Mouse (Mus musculus) heart, adult 2 months (tissue): ENCODE measurements at regions not wholly inside any gene's neighbourhood (a gene's known extent, or its start where the extent isn't known, plus 50 kb on each side); places are given as distances from the start of the nearest gene placed in this dataset.

Experiments used
- CTCF ChIP-seq: fragments of 200-600 bp; IDR thresholded peaks from 2 replicates; pipeline ENCODE4 v1.8.1; 2022; ENCODE audit warnings: antibody characterized with exemption, mild to moderate bottlenecking, moderate library complexity
- EP300 ChIP-seq: fragments of 200-500 bp; IDR thresholded peaks from 2 replicates; pipeline ENCODE4 v1.6.1; 2011; ENCODE audit warnings: low read depth, low read length, control low read depth; ENCODE audit not compliant: insufficient read depth
- POLR2A ChIP-seq: fragments of 200-500 bp; IDR thresholded peaks from 2 replicates; pipeline ENCODE4 v1.6.1; 2011; ENCODE audit warnings: mild to moderate bottlenecking, low read depth, low read length, control low read depth; ENCODE audit not compliant: insufficient read depth

- TF ChIP-seq POLR2A (no peak), CTCF (no peak), EP300 (no peak)
These were observed 184.2 kb upstream of the 4930452B06Rik start for GRCm38 (mm10) chr14:8850208-8850607.
